Mouse (Mus musculus): Measurements from ENCODE around the gene Ankrd63. TPM values are rescaled to one million over a fixed set of nuclear protein-coding genes. Genes with fewer than 3 reads are reported as not detected.
A peak's percentile ranks its signal among the peaks of the same experiment; 100 is the strongest.

The Ankrd63 gene
- polyA plus RNA-seq, 1 experiment from 2014 or later = 0.67 TPM

GRCm38 (mm10) chr2:118743261-118743943, 39.6 kb upstream of the Ankrd63 start:
- no peak overlapping the region for H3K4me3 ChIP-seq
- no peaks in the 10 kb centered on the region for H3K36me3 ChIP-seq
- H3K9ac ChIP-seq = no peak overlapping the region
- H3K27ac ChIP-seq (replicated peaks) = no peak overlapping the region
- peaks cover 23% of the 10 kb centered on the region for H3K27me3 ChIP-seq (replicated peaks)
- no peaks in the 10 kb centered on the region for H3K9me3 ChIP-seq
- H3K4me1 ChIP-seq = peaks cover 36% of the 10 kb centered on the region
- H3K4me2 ChIP-seq = no peak overlapping the region
- ATAC-seq (ENCODE audit: extremely low read depth, insufficient number of reproducible peaks, low FRiP score, low TSS enrichment) = no peak
- WGBS = 32% methylated on average over 8 of the region's 8 CpGs

GRCm38 (mm10) chr2:118741183-118741582, 37.4 kb upstream of the Ankrd63 start:
- ATAC-seq (ENCODE audit: extremely low read depth, insufficient number of reproducible peaks, low FRiP score, low TSS enrichment) = no peak
- H3K4me3 ChIP-seq = no peak overlapping the region
- no peak overlapping the region for H3K4me2 ChIP-seq
- H3K36me3 ChIP-seq = no peaks in the 10 kb centered on the region
- WGBS = 63% methylated on average over 9 of the region's 9 CpGs
- peaks cover 17% of the 10 kb centered on the region for H3K4me1 ChIP-seq
- H3K27ac ChIP-seq (replicated peaks) = no peak overlapping the region
- no peaks in the 10 kb centered on the region for H3K9me3 ChIP-seq
- no peak overlapping the region for H3K9ac ChIP-seq
- H3K27me3 ChIP-seq (replicated peaks) = peaks cover 24% of the 10 kb centered on the region

- Histone ChIP-seq H3K27ac (replicated peaks) (no peak overlapping the region), H3K36me3 (no peaks in the 10 kb centered on the region), H3K4me2 (no peak overlapping the region), H3K4me1 (peaks cover 17% of the 10 kb centered on the region), H3K9ac (no peak overlapping the region), H3K4me3 (no peak overlapping the region), H3K27me3 (replicated peaks) (peaks cover 31% of the 10 kb centered on the region), H3K9me3 (no peaks in the 10 kb centered on the region)
- 53% methylated on average over 3 of the region's 3 CpGs for WGBS
- ATAC-seq (ENCODE audit: extremely low read depth, insufficient number of reproducible peaks, low FRiP score, low TSS enrichment) = no peak
These were observed 36.6 kb upstream of the Ankrd63 start for GRCm38 (mm10) chr2:118740341-118740740.

GRCm38 (mm10) chr2:118733341-118733740, 29.6 kb upstream of the Ankrd63 start:
- ATAC-seq (ENCODE audit: extremely low read depth, insufficient number of reproducible peaks, low FRiP score, low TSS enrichment) = no peak
- no peak overlapping the region for H3K9ac ChIP-seq
- H3K9me3 ChIP-seq = no peaks in the 10 kb centered on the region
- H3K4me3 ChIP-seq = no peak overlapping the region
- no peak overlapping the region for H3K27ac ChIP-seq (replicated peaks)
- H3K4me1 ChIP-seq = peaks cover 22% of the 10 kb centered on the region
- no peaks in the 10 kb centered on the region for H3K36me3 ChIP-seq
- H3K27me3 ChIP-seq (replicated peaks) = peaks cover 50% of the 10 kb centered on the region
- no peak overlapping the region for H3K4me2 ChIP-seq
- WGBS = 43% methylated on average over 5 of the region's 5 CpGs

GRCm38 (mm10) chr2:118731981-118732380, 28.2 kb upstream of the Ankrd63 start:
- no peaks in the 10 kb centered on the region for H3K9me3 ChIP-seq
- H3K9ac ChIP-seq = no peak overlapping the region
- no peak overlapping the region for H3K4me3 ChIP-seq
- no peak for ATAC-seq (ENCODE audit: extremely low read depth, insufficient number of reproducible peaks, low FRiP score, low TSS enrichment)
- no peak overlapping the region for H3K4me2 ChIP-seq
- peaks cover 31% of the 10 kb centered on the region for H3K4me1 ChIP-seq
- WGBS = 67% methylated on average over 5 of the region's 5 CpGs
- H3K36me3 ChIP-seq = no peaks in the 10 kb centered on the region
- H3K27me3 ChIP-seq (replicated peaks) = peaks cover 57% of the 10 kb centered on the region
- H3K27ac ChIP-seq (replicated peaks) = no peak overlapping the region

GRCm38 (mm10) chr2:118730622-118730915, 26.8 kb upstream of the Ankrd63 start:
- no peaks in the 10 kb centered on the region for H3K36me3 ChIP-seq
- no peak for ATAC-seq (ENCODE audit: extremely low read depth, insufficient number of reproducible peaks, low FRiP score, low TSS enrichment)
- H3K4me1 ChIP-seq = peaks cover 31% of the 10 kb centered on the region
- no peak overlapping the region for H3K9ac ChIP-seq
- H3K9me3 ChIP-seq = no peaks in the 10 kb centered on the region
- peaks cover 58% of the 10 kb centered on the region for H3K27me3 ChIP-seq (replicated peaks)
- no peak overlapping the region for H3K4me3 ChIP-seq
- no peak overlapping the region for H3K27ac ChIP-seq (replicated peaks)
- WGBS = 3% methylated on average over 3 of the region's 3 CpGs
- H3K4me2 ChIP-seq = no peak overlapping the region

DNA sequence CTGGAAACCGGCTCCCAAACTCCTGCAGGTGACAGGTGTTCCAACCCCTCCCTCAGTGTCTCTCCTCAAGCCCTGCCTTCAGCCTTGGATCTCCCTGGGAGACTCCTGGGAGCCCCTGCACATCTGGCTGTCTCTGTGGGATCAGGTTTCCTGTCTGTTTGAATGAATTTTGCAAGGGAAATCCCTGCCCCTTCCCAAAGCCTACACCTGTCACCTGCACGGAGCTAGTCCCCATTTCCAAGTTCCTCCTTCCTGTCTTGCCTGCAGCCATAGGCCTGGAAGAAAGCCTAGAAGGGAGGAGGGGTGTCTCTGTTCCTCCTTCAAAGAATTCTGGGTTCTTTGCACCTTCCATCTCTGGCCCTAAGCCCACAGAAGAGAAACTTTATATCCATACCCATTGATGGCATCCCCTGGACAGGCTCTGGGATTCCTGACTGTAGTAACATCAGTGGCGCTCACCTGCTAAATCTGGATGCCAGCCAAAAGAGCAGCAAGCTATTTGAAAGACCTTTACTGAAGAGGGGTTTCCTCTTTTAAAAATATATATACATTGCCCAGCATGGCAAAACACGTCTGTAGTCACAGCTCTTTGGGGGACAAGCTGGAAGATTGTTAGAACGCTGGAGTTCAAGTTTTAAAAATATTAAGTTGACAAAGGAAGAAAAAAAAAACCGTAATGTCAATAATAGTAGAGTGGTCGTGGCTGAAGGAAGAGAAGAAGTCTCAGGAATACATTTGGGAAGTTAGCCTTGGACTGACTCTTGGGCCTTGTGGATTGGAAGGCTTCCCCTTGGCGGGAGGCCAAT, 26.3 kb upstream of the Ankrd63 start:
- H3K9ac ChIP-seq = no peak overlapping the region
- H3K36me3 ChIP-seq = no peaks in the 10 kb centered on the region
- H3K4me2 ChIP-seq = no peak overlapping the region
- ATAC-seq (ENCODE audit: extremely low read depth, insufficient number of reproducible peaks, low FRiP score, low TSS enrichment) = no peak
- H3K27ac ChIP-seq (replicated peaks) = no peak overlapping the region
- H3K4me3 ChIP-seq = no peak overlapping the region
- WGBS = 26% methylated on average over 8 of the region's 8 CpGs
- H3K27me3 ChIP-seq (replicated peaks) = peaks cover 57% of the 10 kb centered on the region
- no peaks in the 10 kb centered on the region for H3K9me3 ChIP-seq
- peaks cover 31% of the 10 kb centered on the region for H3K4me1 ChIP-seq

DNA sequence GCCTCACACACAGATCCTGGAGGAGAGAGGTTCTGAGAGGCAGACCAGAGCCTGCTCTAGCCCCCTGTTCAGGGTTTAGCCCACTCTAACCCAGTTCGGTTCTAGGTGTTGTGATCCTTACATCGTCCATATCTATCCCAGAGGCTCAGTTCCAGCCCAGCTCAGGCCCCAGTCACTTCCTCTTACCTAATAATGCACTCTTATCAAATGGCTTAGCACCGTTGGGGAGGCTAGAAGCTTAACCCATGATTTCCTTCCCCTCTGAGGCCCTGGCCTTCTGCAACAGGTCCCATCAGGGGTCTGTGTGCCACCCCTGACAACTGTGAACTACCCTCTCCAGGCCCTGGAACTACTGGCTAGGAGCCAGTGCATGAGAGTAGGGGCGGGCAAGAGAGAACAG, 25.4 kb upstream of the Ankrd63 start:
- WGBS = 19% methylated on average over 4 of the region's 4 CpGs
- Histone ChIP-seq H3K4me1 (peaks cover 31% of the 10 kb centered on the region), H3K9me3 (no peaks in the 10 kb centered on the region), H3K4me3 (no peak overlapping the region), H3K27me3 (replicated peaks) (peaks cover 57% of the 10 kb centered on the region), H3K9ac (peak overlapping the region; percentile 45), H3K4me2 (no peak overlapping the region), H3K27ac (replicated peaks) (peak overlapping the region; percentile 62), H3K36me3 (no peaks in the 10 kb centered on the region)
- ATAC-seq (ENCODE audit: extremely low read depth, insufficient number of reproducible peaks, low FRiP score, low TSS enrichment) = no peak

DNA sequence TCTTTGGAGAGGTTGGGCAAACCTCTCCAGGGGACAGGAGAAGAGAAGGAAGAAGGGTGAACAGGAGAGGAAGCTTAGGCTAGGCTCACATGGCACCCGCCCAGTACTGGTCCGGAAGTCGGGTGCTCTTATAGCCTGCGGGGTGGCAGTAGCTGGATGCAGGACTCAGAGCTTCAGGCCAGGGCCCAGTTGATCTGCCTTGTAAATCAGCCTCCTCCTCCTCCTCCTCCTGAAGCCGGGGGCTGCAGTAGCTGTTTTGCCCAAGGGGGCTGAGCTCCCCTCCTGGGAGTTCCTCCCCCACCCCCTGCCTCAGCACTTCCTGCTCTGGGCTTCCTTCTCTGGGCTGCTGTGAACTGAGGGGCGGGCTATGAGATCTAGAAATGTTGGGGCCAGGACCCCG, 24.6 kb upstream of the Ankrd63 start, which contains the start of gene Plcb2:
Plcb2 (minus strand) TSS at position 102 of the 400 bp plus-strand sequence.
- Histone ChIP-seq H3K4me2 (peak within 1 kb of the TSS; percentile 42), H3K27me3 (replicated peaks) (peaks cover 57% of the 10 kb centered on the region), H3K4me3 (no peak within 1 kb of the TSS), H3K9me3 (no peaks in the 10 kb centered on the region), H3K27ac (replicated peaks) (peak within 1 kb of the TSS; percentile 62), H3K4me1 (peaks cover 33% of the 10 kb centered on the region), H3K36me3 (no peaks in the 10 kb centered on the region), H3K9ac (peak within 1 kb of the TSS; percentile 45)
- WGBS = 18% methylated on average over 7 of the region's 7 CpGs
- ATAC-seq (ENCODE audit: extremely low read depth, insufficient number of reproducible peaks, low FRiP score, low TSS enrichment) = no peak

- H3K4me3 ChIP-seq = no peak overlapping the region
- H3K4me2 ChIP-seq = peak overlapping the region; percentile 42
- H3K36me3 ChIP-seq = no peaks in the 10 kb centered on the region
- no peaks in the 10 kb centered on the region for H3K9me3 ChIP-seq
- H3K9ac ChIP-seq = 0 out of 2 replicates have a peak overlapping the region, but pooled peaks have one; percentile 17
- H3K27ac ChIP-seq (replicated peaks) = no peak overlapping the region
- H3K27me3 ChIP-seq (replicated peaks) = peaks cover 52% of the 10 kb centered on the region
- H3K4me1 ChIP-seq = peaks cover 37% of the 10 kb centered on the region
- WGBS = 25% methylated on average over 9 of the region's 9 CpGs
- no peak for ATAC-seq (ENCODE audit: extremely low read depth, insufficient number of reproducible peaks, low FRiP score, low TSS enrichment)
These were observed 24.1 kb upstream of the Ankrd63 start for GRCm38 (mm10) chr2:118727911-118728310.

- Histone ChIP-seq H3K27me3 (replicated peaks) (peaks cover 50% of the 10 kb centered on the region), H3K9ac (no peak overlapping the region), H3K9me3 (no peaks in the 10 kb centered on the region), H3K4me2 (no peak overlapping the region), H3K4me3 (no peak overlapping the region), H3K4me1 (peaks cover 40% of the 10 kb centered on the region), H3K36me3 (no peaks in the 10 kb centered on the region), H3K27ac (replicated peaks) (no peak overlapping the region)
- 81% methylated on average over 2 of the region's 2 CpGs for WGBS
- no peak for ATAC-seq (ENCODE audit: extremely low read depth, insufficient number of reproducible peaks, low FRiP score, low TSS enrichment)
These were observed 23.1 kb upstream of the Ankrd63 start for GRCm38 (mm10) chr2:118726873-118727272.

Measured in heart, embryonic 13.5 days (tissue).